Mouse (Mus musculus) stomach, embryonic 16.5 days (tissue): ENCODE data around the gene Gm20890. TPM values are rescaled to one million over a fixed set of nuclear protein-coding genes. Genes with fewer than 3 reads are reported as not detected.
"Not testable (repeated sequence)": the region's sequence is repeated elsewhere in the genome, so short reads cannot be mapped to it uniquely, and the experiment has no call there.

Experiments used
- ATAC-seq: fragments of 200-750 bp; cut with Nextera tagmentation; 2 replicates; pipeline ENCODE4 v1.8.0; 2017; ENCODE audit warnings: moderate number of reproducible peaks, moderate TSS enrichment; ENCODE audit not compliant: insufficient read depth, low FRiP score
- H3K27ac ChIP-seq: fragments of 300-500 bp; sonication (generic); 2 replicates; pipeline ENCODE4 v1.5.1; 2014; ENCODE audit warnings: low read length
- H3K27me3 ChIP-seq: fragments of 300-500 bp; sonication (generic); 2 replicates; pipeline ENCODE4 v1.6.1; 2014; ENCODE audit warnings: low read length, control low read depth, mixed read lengths; ENCODE audit not compliant: control insufficient read depth, insufficient read depth
- H3K36me3 ChIP-seq: fragments of 300-500 bp; sonication (generic); 2 replicates; pipeline ENCODE4 v1.6.1; 2014; ENCODE audit warnings: low read length; ENCODE audit not compliant: control insufficient read depth, insufficient read depth
- H3K4me1 ChIP-seq: fragments of 300-500 bp; sonication (generic); 2 replicates; pipeline ENCODE4 v1.6.1; 2014; ENCODE audit warnings: low read length, control low read depth, mixed read lengths; ENCODE audit not compliant: control insufficient read depth, insufficient read depth
- H3K4me2 ChIP-seq: fragments of 300-500 bp; sonication (generic); 2 replicates; pipeline ENCODE4 v1.6.1; 2014; ENCODE audit warnings: low read depth, low read length, mixed read lengths
- H3K4me3 ChIP-seq: fragments of 300-500 bp; sonication (generic); replicated peaks from 2 replicates; pipeline ENCODE4 v1.5.1; 2014; ENCODE audit warnings: mild to moderate bottlenecking, low read length
- H3K9ac ChIP-seq: fragments of 300-500 bp; sonication (generic); 2 replicates; pipeline ENCODE4 v1.6.1; 2014; ENCODE audit warnings: low read length
- H3K9me3 ChIP-seq: fragments of 300-500 bp; sonication (generic); replicated peaks from 2 replicates; pipeline ENCODE4 v1.6.1; 2016; ENCODE audit warnings: low read length, control low read depth; ENCODE audit not compliant: control insufficient read depth
- WGBS: fragments of 180-500 bp; shearing (Covaris S2); extraction: QIAGEN DNeasy Blood & Tissue Kit; methylation state at CpG from one replicate; pipeline ENCODE4 v1.1.7; 2014; 5-methylcytosine and 5-hydroxymethylcytosine counted together
- polyA plus RNA-seq: library from polyadenylated mRNA; unstranded; fragments of >200 nt; fragmentation: Nextera tagmentation; extraction: Ambion mirVana; gene quantifications from 2 replicates; pipeline ENCODE4 v1.2.1, GENCODE M21; 2015

Gm20890 gene
- not detected in 2 replicates for polyA plus RNA-seq

- H3K4me1 ChIP-seq, H3K9ac ChIP-seq, H3K27ac ChIP-seq, H3K4me3 ChIP-seq, H3K36me3 ChIP-seq, ATAC-seq, H3K4me2 ChIP-seq, H3K27me3 ChIP-seq, H3K9me3 ChIP-seq: not testable (repeated sequence)
- WGBS: no CpG with 5 or more reads among the region's 5 CpGs
These were observed at the start of gene Gm20890 for GRCm38 (mm10) chrY:26776699-26777098. Gene Gm20890, minus strand, starts transcription at chrY:26776799.
